Mouse (Mus musculus): ENCODE measurements around the gene Tmcc2.

Tmcc2 gene

GRCm38 (mm10) chr1:132341731-132342501, 49.2 kb downstream of the Tmcc2 start:
- in situ Hi-C loops (cut with MboI, MseI), result no loop called here

GRCm38 (mm10) chr1:132338027-132338660, 52.9 kb downstream of the Tmcc2 start:
- in situ Hi-C loops (cut with MboI, MseI), result no loop called here

GRCm38 (mm10) chr1:132336921-132337320, 54.2 kb downstream of the Tmcc2 start:
- in situ Hi-C loops (cut with MboI, MseI), result no loop called here

- in situ Hi-C loops (cut with MboI, MseI), result no loop called here
These were observed 55.6 kb downstream of the Tmcc2 start for GRCm38 (mm10) chr1:132335378-132335965.

- in situ Hi-C loops (cut with MboI, MseI), result no loop called here
These were observed 56.8 kb downstream of the Tmcc2 start for GRCm38 (mm10) chr1:132334178-132334801.

- in situ Hi-C loops (cut with MboI, MseI), result no loop called here
These were observed 57.4 kb downstream of the Tmcc2 start for GRCm38 (mm10) chr1:132333675-132334141.

- in situ Hi-C loops (cut with MboI, MseI), result no loop called here
These were observed 57.9 kb downstream of the Tmcc2 start for GRCm38 (mm10) chr1:132333201-132333600.

- in situ Hi-C loops (cut with MboI, MseI), result no loop called here
These were observed 59.8 kb downstream of the Tmcc2 start for GRCm38 (mm10) chr1:132331283-132331682.

GRCm38 (mm10) chr1:132330397-132330796, 60.7 kb downstream of the Tmcc2 start:
- in situ Hi-C loops (cut with MboI, MseI), result no loop called here

- in situ Hi-C loops (cut with MboI, MseI), result no loop called here
These were observed 61.4 kb downstream of the Tmcc2 start for GRCm38 (mm10) chr1:132329656-132330055.

GRCm38 (mm10) chr1:132328565-132328964, 62.5 kb downstream of the Tmcc2 start:
- in situ Hi-C loops (cut with MboI, MseI), result no loop called here

GRCm38 (mm10) chr1:132327477-132327876, 63.6 kb downstream of the Tmcc2 start:
- in situ Hi-C loops (cut with MboI, MseI), result no loop called here

- in situ Hi-C loops (cut with MboI, MseI), result no loop called here
These were observed 64.3 kb downstream of the Tmcc2 start for GRCm38 (mm10) chr1:132326777-132327176.

- in situ Hi-C loops (cut with MboI, MseI), result no loop called here
These were observed 68.2 kb downstream of the Tmcc2 start for GRCm38 (mm10) chr1:132322711-132323542.

GRCm38 (mm10) chr1:132321821-132322580, 69.1 kb downstream of the Tmcc2 start:
- in situ Hi-C loops (cut with MboI, MseI), result no loop called here

GRCm38 (mm10) chr1:132319242-132319641, 71.8 kb downstream of the Tmcc2 start:
- in situ Hi-C loops (cut with MboI, MseI), result no loop called here

- in situ Hi-C loops (cut with MboI, MseI), result no loop called here
These were observed 72.9 kb downstream of the Tmcc2 start for GRCm38 (mm10) chr1:132317894-132318863.

- in situ Hi-C loops (cut with MboI, MseI), result no loop called here
These were observed 73.7 kb downstream of the Tmcc2 start for GRCm38 (mm10) chr1:132317413-132317812.

GRCm38 (mm10) chr1:132316625-132316994, 74.5 kb downstream of the Tmcc2 start:
- in situ Hi-C loops (cut with MboI, MseI), result no loop called here

All from regulatory T cell (primary cell).